In the genomic region with DNA sequence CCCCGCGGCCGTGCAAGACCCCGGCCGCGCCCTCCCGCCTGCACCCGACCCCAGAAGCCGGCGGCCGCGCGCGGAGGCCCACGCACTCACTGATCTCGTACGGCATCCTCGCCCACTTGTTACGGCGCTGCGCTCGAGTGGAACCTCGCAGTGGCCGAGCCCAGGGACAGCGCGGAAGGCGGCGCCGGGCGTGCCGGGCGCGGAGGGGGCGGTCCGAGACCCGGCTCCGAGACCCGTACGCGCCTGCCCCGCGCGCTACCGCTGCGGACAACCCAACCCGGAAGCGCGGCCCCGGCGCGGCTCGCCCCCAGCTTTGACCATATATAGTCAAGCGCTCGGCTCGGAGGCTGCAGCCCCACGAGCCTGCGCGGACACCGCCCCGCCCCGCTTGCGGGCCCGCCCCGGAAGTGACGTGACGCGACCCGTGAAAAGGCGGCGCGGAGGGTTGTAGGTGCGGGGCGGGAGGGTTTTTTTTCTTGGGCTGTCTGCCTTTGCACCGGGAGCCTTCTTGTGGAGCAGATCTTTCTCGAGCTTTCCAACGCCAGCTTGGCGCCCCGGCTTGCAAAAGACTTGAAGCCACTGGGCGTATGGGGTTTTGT, we compare ENCODE assay signal across 8 mouse cellular contexts. TPM values are rescaled to one million over a fixed set of nuclear protein-coding genes. Genes with fewer than 3 reads are reported as not detected.
DNase-seq lines count a peak whose midpoint lies in the region; ATAC-seq and TF ChIP-seq lines count a peak whose summit lies in the region.

No protein-coding gene starts in this region.

- DNase-seq in forebrain, embryonic 14.5 days (ENCODE audit: low spot score) = peak; percentile 97
- peak; percentile 100 for DNase-seq in heart, postnatal 14 days
- DNase-seq in layer of hippocampus, adult 11-12 months (ENCODE audit: low spot score) = peak; percentile 98
- peak; percentile 98 to 99 for DNase-seq in lung, adult 18-20 months
- DNase-seq in testis, postnatal 14 days (ENCODE audit: low spot score) = peak; percentile 96

- no peak for TF ChIP-seq CTCF in ES-Bruce4 (IDR thresholded peaks at IDR 0.05; ENCODE audit: low read depth, low read length)

- TF ChIP-seq EP300 in ES-Bruce4 (IDR thresholded peaks at IDR 0.05; ENCODE audit: insufficient read depth, low read depth, low read length) = 0 out of 2 replicates have a peak, but pooled peaks have one; percentile 3

- peak overlapping the region; percentile 97 for H3K27ac ChIP-seq in ES-Bruce4 (ENCODE audit: insufficient read depth, low read length)
- H3K27ac ChIP-seq in forebrain, embryonic 14.5 days (ENCODE audit: low read depth, low read length) = peak overlapping the region; percentile 85
- H3K27ac ChIP-seq in neural tube, embryonic 15.5 days (replicated peaks) = peak overlapping the region; percentile 94

- ATAC-seq in cerebellum, adult (ENCODE audit: insufficient number of reproducible peaks, low FRiP score, low TSS enrichment) = peak; percentile 92
- ATAC-seq in forebrain, embryonic 14.5 days = peak; percentile 98
- ATAC-seq in neural tube, embryonic 15.5 days (ENCODE audit: low FRiP score) = peak; percentile 97

- peak overlapping the region; percentile 98 for H3K4me3 ChIP-seq in ES-Bruce4 (ENCODE audit: low read depth, low read length)
- peak overlapping the region; percentile 97 for H3K4me3 ChIP-seq in forebrain, embryonic 14.5 days (ENCODE audit: low read depth, low read length)
- peak overlapping the region; percentile 97 for H3K4me3 ChIP-seq in neural tube, embryonic 15.5 days (replicated peaks)

- peaks cover 2% of the 10 kb centered on the region for H3K4me1 ChIP-seq in ES-Bruce4 (ENCODE audit: control insufficient read depth, insufficient read depth, low read length)
- H3K4me1 ChIP-seq in forebrain, embryonic 14.5 days (ENCODE audit: control insufficient read depth, insufficient read depth, low read length) = peaks cover 12% of the 10 kb centered on the region
- H3K4me1 ChIP-seq in neural tube, embryonic 15.5 days = peaks cover 42% of the 10 kb centered on the region

- H3K36me3 ChIP-seq in ES-Bruce4 (ENCODE audit: control insufficient read depth, insufficient read depth, low read length, poor library complexity, severe bottlenecking) = peaks cover 3% of the 10 kb centered on the region; the same call in 1 of the 2 replicates
- H3K36me3 ChIP-seq in forebrain, embryonic 14.5 days (ENCODE audit: control insufficient read depth, insufficient read depth, low read length) = peaks cover 23% of the 10 kb centered on the region
- peaks cover 26% of the 10 kb centered on the region for H3K36me3 ChIP-seq in neural tube, embryonic 15.5 days

- peak overlapping the region; percentile 91 for H3K4me2 ChIP-seq in forebrain, embryonic 14.5 days (ENCODE audit: low read length)
- H3K4me2 ChIP-seq in neural tube, embryonic 15.5 days = peak overlapping the region; percentile 89

- TF ChIP-seq POLR2A in ES-Bruce4 (IDR thresholded peaks at IDR 0.05; ENCODE audit: insufficient read depth, low read length) = peak; percentile 85

- H3K27me3 ChIP-seq in ES-Bruce4 (ENCODE audit: control insufficient read depth, insufficient read depth, low read length, poor library complexity, severe bottlenecking) = no peaks in the 10 kb centered on the region
- H3K27me3 ChIP-seq in forebrain, embryonic 14.5 days (replicated peaks; ENCODE audit: control insufficient read depth, insufficient read depth, low read length) = no peaks in the 10 kb centered on the region
- H3K27me3 ChIP-seq in neural tube, embryonic 15.5 days (replicated peaks) = no peaks in the 10 kb centered on the region

- intact Hi-C loops in heart, postnatal 14 days (cut with DNase I) = loop anchor here (5.0 kb wide), 1 partner anchor 79 kb away; no protein-coding TSS in a partner anchor

- H3K9me3 ChIP-seq in ES-Bruce4 (replicated peaks; ENCODE audit: control insufficient read depth, insufficient read depth, low read length, poor library complexity, severe bottlenecking) = no peaks in the 10 kb centered on the region
- no peaks in the 10 kb centered on the region for H3K9me3 ChIP-seq in forebrain, embryonic 14.5 days (replicated peaks; ENCODE audit: control insufficient read depth, low read length)
- no peaks in the 10 kb centered on the region for H3K9me3 ChIP-seq in neural tube, embryonic 15.5 days (replicated peaks)

- peak overlapping the region; percentile 97 for H3K9ac ChIP-seq in ES-Bruce4 (ENCODE audit: low read depth, poor library complexity, severe bottlenecking)
- peak overlapping the region; percentile 89 for H3K9ac ChIP-seq in forebrain, embryonic 14.5 days (ENCODE audit: low read length)
- H3K9ac ChIP-seq in neural tube, embryonic 15.5 days (replicated peaks) = peak overlapping the region; percentile 94

- WGBS in forebrain, embryonic 14.5 days = 0% methylated on average over 52 of the region's 79 CpGs
- under 1% methylated on average over 75 of the region's 79 CpGs for WGBS in neural tube, embryonic 15.5 days

RNA-seq across cellular contexts. Expression of gene Wdr1, which starts 1.5 kb away (rescaled TPM):
- 73.0 and 79.0 TPM in 2 replicates for polyA plus RNA-seq in ES-Bruce4 (2011; ENCODE audit: insufficient read depth, insufficient read length, low read depth, missing spikeins)
- polyA plus RNA-seq in forebrain, embryonic 14.5 days (2014; fragmentation: Nextera tagmentation; extraction: Ambion mirVana) = 184 and 203 TPM in 2 replicates
- total RNA-seq in heart, postnatal 14 days (2021) = 100 to 1,000 TPM; 119 to 146 TPM
- 170 and 202 TPM in 2 replicates for polyA plus RNA-seq in neural tube, embryonic 15.5 days (2015; fragmentation: Nextera tagmentation; extraction: Ambion mirVana)

RNA-seq across cellular contexts. Expression of gene Slc2a9, which starts 58.6 kb away (rescaled TPM):
- polyA plus RNA-seq in ES-Bruce4 (2011; ENCODE audit: insufficient read depth, insufficient read length, low read depth, missing spikeins) = not detected in 2 replicates
- 0.48 and 0.62 TPM in 2 replicates for polyA plus RNA-seq in forebrain, embryonic 14.5 days (2014; fragmentation: Nextera tagmentation; extraction: Ambion mirVana)
- 1 to 10 TPM in 1 of 2 experiments, under 1 TPM in 1; 0.85 to 2.9 TPM for total RNA-seq in heart, postnatal 14 days (2021)
- polyA plus RNA-seq in neural tube, embryonic 15.5 days (2015; fragmentation: Nextera tagmentation; extraction: Ambion mirVana) = 0.44 and 0.95 TPM in 2 replicates

Comparison
In these comparisons a context has a peak if more than half of its experiments do, and no peak if none do; other contexts are left out.
1. Peak in every context shown above with its lines: DNase-seq, ATAC-seq, H3K4me3 ChIP-seq and H3K27ac ChIP-seq.